Mouse (Mus musculus) left cerebral cortex, adult 8-10 months (tissue): Measurements from ENCODE around the gene Fam135a. TPM values are rescaled to one million over a fixed set of nuclear protein-coding genes. Genes with fewer than 3 reads are reported as not detected.
A peak's percentile ranks its signal among the peaks of the same experiment; 100 is the strongest.
"Not testable (repeated sequence)": the region's sequence is repeated elsewhere in the genome, so short reads cannot be mapped to it uniquely, and the experiment has no call there.

Experiments
- DNase-seq, 2 experiments: peaks; one replicate each; pipeline ENCODE4 v3.0.0; 2022; ENCODE audit warnings: low spot score in 2 of 2
- total RNA-seq, 4 experiments: library from RNA; stranded (reverse); gene quantifications; 2 replicates each; pipeline ENCODE4 v1.2.4; 2022

The Fam135a gene
- total RNA-seq, 4 experiments from 2014 or later = 32.0 to 37.2 (median 32.5) TPM

DNA sequence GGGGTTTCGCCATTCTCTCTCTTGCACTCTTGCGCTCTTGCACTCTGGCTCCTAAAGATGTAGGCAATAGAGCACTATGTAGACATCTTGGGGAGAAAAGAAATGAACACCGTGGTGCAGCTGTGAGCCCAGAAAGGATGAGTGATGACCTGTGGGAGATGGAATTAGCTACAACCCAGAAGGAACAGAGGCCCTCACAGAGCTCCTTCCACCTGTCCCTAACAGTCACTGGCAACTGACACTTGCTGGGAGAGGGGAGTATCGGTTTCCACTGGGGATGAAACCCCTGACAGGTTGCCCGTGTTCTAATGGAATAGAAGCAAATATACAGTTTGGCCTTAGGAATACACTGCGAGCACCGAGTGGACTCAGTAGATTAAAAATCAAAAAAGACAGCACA is 31.3 kb downstream of the Fam135a start:
- no peak for DNase-seq

DNA sequence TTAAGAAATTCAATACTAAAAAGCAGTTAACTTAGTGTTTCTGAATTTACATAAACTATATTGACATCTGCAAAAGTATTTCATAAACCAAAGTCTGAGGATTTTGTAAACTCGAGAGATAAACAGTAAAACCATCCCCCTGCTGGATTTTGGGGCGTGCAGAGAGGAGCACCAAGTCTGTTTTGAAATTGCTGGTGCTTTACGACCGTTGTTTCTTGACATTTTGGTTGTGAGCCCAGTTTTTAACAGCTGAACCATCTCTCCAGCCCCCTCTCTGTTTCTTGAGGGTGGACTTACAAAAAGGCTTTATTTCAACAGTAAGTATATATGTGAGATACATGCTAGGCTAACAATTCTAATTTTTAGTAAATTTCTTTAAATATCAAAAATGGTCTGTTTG is 33.4 kb downstream of the Fam135a start:
- no peak for DNase-seq

DNA sequence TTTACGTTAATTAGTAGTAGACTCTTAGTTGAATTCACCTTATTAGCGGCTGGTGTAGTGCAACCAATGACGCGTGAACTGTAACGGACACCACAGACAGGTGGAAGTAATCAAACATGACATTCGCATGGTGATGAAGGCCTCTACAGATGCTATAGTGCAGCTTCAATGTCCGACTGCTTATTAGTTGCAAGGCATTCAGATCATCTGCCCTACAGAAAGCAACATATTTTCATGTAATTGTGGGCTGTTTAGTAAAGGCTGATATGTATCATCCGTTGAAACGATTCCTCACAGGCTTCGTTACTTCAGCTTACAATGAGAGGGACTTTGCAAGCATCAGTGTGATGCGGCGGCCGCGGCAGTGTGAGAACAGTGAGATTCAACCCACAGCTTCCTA is 44.4 kb downstream of the Fam135a start:
- DNase-seq = no peak

DNA sequence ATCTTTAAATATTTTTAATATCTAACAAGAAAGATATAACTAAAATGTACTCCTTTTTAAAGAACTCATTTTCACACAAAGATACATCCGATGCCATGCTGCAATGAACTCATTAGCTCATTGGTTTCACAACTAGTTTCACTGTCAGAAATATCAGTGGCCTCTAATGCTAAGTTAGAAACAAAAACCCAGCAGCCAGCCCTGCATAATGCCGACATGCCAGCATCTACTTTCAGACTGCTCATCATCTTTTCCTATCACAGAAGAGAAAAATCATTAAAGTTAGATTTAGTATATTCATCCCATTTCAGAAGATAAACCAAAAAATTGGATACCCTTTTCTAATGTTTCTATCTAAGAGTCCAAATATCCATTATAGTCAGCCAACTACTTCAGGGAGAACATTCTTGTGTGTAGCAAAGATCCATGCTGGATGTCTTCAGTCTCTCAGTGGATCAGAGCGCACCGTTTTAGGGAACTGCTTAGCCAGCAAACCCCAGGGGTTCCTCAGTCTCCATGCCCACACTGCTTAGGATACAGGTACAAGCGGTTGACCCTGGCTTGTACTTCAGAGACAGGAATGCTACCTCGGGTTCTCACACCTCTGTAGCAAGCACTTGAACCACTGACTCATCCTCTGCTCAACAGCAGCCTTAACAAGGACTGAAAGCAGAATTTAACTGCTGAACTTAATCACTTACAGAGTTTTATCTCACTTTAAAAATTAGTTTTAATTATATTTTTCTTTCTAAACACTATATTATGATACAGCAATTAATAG is 53.2 kb downstream of the Fam135a start:
- no peak for DNase-seq

DNA sequence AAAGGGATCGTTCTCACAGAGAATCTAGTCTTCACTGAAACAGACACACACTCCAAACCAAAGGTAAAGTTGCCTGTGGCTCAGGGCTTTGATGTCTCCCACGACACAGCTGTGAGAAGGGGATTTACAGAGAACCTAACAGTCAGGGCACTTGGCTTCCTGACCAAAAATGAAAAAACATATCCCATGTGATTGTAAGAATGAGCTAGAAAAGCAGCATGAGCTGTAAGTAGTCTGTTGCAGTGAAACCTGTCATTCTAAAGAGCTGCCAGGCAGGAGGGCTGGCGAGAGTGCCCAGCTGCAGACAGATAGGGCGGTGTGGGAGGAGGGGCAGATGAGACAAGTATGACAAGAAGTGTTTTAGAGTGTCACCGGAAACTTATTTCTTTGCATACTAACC is 54.5 kb downstream of the Fam135a start:
- no peak for DNase-seq

DNA sequence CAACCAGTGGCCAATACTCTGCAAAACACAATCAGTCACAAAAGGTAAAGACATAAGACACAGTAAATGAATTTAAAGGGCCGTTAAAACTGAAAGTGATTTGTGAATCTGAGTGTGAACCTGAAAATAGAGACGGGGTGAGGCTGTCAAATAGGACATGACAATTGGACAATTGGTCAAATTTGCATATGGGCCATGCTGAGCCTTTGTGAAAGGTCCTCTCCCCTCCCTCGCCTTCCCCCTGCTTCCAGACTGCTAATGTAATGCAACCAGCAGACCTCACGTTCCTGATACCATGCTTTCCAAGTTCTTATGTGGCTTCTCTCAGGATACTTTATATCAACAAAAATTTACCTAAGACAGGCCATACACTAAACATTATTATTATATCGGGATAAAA is 57.1 kb downstream of the Fam135a start:
- DNase-seq = no peak

DNA sequence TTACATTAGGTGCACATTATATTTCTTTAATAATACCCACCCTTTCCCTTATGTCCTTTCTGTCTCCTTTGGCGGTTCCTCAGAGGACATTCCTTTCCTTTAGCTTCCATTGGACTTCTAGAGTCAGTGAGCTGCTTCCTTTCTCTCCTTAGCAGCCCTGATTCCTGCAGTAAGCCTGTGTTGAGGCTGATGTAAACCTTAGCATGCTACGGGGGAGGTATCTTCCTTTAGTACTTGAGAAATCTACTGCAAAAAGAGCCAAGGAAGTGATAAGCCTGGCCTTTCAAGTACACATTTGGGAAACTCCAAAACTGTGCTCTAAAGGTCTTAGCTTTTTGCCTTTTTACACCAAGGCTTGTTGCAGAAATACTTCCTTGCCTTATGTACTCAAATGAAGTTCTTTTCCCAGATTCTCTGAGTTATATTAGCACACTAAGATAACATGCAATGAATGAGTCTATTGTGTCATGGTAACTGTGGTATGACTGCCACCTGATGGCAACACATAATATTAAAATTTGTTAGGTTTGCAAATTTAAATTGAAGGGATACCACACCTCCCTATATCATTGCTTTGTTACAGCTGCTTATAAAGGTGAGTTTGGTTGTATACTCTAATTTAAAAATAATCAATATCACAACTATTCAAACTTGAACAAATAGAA is 66.2 kb downstream of the Fam135a start:
- DNase-seq = no peak

DNA sequence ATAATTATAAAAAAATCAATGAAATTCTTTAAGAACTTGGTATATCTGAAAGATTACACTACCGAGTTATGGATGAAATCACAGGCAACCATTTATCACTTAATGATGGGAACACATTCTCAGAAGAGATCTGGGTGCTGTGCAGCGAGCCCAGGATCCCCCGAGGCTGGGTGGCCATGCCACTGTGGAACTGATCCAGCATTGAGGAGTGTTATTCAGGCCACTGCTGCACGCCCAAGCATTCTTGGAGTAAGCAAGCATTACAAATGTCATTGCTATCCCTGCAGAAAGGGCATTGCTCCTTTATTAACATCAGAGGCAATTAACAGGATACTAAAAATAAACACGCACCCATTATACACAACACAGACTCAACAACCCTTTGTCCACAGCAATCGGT is 89.3 kb downstream of the Fam135a start:
- DNase-seq = no peak

DNA sequence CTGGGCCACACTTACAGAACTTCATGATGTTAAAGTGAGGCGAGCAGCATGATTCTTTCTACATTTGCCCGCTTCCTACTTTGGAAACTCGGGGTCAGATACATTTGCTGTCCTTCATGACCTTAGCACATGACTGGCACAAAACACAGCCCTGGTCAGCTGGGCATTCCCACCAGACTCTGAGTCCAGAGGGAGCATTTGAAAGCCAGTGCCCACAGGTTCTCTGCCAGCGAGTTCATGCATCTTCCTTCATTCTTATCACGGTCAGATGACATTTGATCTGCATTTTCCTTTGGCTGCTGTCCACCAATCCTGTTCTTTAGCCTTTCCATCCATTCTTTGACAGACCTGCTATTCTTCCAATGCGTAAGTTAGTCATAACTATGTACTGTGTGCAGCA is 90.1 kb downstream of the Fam135a start:
- no peak for DNase-seq

DNA sequence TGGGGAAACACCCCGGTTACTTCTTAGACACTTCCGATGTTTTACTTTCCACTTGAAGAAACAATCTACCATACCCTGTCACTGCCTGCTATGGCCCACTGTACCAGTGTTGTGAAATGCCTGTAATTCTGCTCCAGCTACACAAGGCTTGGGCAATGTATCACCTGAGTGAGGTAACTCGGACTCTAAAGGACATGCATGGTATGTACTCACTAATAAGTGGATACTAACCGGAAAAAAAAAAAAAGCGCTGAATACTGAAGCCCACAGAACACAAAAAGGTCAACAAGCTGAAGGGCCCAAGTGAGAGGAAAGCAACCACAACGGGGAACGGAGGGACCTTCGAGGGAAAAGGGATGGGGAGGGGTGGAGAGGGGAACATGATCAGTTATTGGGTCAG is 92.5 kb downstream of the Fam135a start:
- DNase-seq = no peak

DNA sequence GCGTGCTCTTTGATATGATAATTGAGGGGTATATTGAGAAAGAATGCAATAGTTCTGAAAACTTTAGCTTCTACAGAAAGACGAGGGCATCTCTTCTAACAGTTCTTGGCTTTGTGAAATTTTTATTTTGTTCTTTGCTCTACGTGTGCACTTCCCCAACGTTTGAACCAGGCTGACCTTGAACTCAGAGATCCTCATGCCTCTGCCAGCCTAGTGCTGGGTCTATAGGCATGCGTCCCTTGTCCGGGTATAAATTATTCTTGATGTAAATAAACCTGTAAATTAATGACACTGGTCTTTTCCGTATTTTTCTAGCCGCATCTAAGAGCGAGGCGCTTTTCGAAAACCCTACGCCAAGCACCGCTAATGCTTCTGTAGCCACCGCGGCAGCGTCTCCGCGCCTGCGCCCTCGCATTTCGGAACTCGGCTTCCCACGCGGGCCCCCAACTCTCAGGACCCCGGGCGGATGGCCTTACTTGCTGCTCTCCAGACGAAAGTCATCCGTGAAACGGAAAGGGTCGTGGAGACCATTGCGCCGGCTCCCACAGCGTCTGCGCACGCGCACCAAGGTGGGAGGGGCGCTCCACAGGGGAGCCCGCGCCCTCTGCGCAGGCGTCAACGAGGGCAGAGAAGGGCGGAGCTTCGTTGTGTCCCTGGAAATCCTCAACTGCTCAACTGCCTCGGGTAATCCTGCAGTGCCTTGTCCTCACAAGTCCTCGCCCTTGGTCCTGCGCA is 94.9 kb downstream of the Fam135a start, which contains the start of gene Sdhaf4:
TSS of gene Sdhaf4 (minus strand) at position 587 of the 735 bp plus-strand sequence.
- peak; percentile 85 to 95 for DNase-seq

DNA sequence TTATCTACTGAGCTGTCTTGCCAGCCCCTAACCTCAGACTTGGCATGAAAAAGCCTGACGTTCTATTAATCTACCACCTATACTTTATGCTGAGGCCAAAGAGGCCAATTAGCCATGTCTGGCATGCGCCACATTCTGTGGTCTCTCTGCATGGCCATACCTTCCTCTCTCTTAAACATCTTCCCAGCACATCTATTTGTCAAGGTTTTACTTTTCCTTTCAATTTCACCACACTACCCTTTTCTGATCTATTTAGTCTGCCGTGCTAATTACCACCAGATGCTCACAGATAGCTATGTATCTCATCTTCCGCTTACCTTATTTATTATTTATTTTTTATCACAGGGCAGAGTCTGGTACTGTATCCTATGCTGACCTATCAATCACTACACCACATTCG is 100.8 kb downstream of the Fam135a start:
- DNase-seq = no peak

DNA sequence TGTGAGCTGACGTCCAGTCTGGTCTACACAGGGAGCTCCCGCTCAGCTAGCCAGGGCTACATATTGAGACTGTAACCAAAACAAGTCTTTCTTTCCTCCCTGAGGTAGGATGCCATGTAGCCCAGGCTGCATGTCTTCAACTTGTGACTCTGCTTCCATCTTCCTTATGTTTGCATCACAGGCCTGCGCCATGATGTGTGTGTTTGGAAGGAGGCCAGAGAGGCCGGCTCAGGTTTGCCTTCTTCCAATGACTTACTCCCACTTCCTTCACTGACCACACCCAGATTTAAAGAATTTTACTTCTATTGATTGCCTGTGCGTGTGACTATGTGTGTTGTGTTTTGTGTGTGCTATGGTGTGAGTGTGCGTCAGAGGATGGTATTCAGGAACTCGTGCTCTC is 101.3 kb downstream of the Fam135a start:
- no peak for DNase-seq

DNA sequence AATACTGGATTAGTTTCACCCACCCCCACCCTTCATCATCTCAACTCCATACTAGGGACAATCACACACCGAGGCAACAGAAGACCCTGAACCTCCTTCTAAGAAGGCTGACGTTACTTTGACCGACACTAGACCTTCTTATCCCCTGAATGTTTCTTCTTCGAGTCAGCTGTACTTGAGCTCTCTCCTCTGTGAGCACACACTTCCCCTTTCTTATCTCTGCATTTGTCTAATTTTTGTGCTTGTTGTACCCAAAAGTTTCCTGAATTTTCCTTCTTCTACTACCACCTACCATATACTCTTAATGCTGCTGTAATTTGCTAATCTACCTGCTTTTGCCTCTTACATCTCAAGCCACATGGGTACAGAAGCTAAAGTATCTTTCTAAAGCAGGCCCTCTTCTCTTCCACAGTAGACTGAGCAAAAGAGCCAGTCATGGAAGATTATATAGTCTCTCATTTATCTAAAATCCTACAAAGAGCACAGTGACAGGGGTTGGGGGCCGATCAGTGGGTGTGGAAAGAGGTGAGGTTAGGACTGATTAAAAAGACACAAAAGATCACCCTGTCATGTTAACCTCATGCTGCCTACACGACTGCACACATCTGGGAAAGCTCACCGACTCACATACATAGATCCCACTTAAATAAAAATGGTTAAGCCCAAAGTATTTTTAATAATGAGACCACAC is 101.9 kb downstream of the Fam135a start:
- DNase-seq = no peak

DNA sequence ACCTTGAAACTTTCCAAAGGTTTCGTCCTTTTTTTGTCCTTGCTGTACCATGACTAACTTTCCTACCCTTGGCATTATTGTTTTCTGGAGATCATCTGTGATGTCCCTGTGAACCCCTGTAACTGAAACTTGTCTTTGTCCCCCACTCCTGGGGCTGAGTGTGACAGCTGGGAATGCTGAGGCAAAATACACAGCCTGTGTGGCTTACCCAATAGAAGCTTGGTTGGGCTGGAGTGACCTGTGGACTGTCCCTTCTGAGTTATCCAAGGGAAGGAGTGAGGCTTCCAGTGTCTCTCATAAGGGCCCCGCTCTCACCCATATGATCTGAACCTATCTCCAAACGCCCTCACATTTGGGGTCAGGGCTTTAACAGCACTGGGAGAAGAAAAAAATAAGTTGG is 102.6 kb downstream of the Fam135a start:
- DNase-seq = no peak

DNA sequence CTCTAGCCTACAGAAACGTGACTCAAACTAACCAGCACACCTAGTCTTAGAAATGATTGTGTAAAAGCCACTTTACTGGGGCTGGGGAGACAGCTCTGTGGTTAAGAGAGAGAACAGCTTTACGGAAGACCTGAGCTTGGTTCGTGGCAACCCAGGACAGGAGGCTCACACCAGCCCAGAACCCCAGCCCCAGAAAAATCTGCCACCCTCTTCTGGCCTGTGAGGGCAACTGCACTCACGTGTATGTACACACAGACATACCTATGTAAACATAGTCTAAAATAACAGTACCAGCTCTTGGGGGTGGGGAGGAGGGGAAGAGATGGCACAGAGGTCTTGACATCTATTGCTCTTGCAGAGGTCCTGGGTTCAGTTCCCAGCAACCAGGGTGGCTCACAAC is 104.7 kb downstream of the Fam135a start:
- no peak for DNase-seq

DNA sequence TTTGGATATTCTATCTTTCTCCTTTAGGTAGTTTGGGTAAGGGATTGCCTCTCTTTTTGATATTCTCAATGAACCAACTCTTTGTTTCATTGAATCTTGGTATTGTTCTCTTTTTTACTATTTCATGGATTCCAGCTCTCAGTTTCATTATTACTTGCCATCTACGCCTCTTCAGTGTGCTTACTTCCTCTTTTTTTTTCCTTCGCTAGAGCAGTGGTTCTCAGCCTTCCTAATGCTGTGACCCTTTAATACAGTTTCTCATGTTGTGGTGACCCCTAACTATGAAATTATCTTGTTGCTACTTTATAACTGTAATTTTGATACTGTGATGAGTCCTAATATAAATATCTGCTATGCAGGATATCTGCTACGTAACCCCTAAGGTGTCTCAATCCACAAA is 117.0 kb downstream of the Fam135a start:
- no peak for DNase-seq

DNA sequence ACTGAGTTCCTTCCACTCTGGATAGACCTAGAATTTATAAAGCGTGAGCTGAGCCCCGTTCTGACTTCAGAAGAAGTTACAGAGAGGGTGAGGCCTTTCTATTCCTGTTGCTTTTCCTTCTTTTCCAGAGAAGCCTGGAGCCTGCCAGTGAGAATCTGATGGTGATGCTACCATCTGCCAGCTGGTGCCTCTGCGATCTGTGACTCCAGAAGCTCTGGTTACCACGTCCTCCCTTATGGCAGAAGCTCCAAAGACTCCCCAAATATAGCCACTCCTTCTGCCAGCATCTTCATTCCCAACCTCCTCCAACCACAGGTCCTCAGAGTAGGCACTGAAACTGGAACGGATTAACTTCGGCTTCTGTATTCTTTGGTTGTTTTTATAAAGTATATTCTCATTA is 121.9 kb downstream of the Fam135a start:
- peak; percentile 18 to 84 for DNase-seq

DNA sequence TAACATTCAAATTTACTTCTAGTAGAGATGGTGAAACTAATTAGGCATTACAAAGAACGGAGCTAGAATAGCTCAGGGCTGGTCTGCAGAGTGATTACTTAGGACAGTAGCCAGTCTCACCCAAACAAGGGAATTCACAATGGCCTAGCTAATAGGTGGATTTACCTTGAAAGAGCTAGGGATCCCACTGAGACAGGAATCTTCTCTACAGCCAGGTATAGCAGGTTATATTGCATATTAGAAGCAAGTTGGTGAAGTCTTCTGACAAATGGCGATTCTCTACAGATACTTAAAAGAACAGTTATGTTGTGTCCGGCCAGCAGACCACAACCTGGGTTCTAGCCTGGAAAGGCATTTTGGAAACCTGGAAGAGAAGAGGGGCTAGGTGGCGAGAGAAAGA is 129.0 kb downstream of the Fam135a start:
- not testable (repeated sequence) for DNase-seq

DNA sequence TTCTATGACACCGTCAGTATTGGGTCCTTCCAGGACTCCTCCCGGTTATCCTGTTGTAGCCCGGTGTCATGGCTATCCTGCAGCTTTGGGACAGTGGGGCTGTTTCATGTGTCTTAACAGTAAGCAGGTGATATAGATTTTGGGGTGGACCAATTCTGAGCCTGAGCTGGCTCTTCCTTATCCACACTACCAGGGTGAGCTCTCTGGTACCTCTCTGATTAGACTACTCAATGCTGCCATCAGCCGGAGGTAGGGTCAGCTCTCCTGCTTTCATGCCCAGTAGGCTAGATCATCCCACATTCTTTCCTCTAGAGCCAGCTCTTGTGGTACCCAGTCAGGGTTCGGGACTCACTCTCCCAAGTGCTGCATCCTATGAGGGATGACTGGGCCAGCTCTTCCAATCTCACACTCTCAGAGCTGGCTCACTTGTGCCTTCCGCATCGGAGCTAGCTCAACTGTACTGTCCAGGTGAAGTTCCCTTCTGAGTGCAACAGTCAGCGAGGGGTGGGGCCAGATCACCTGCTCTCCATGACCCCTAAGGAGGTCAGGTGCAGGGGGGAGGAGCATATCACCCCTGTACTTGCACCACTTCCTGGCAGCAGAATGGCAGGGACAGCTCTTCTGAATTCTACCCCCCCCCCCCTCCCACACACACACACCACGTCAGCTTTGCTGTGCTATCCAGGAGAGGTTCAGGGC is 132.0 kb downstream of the Fam135a start:
- DNase-seq = no peak

DNA sequence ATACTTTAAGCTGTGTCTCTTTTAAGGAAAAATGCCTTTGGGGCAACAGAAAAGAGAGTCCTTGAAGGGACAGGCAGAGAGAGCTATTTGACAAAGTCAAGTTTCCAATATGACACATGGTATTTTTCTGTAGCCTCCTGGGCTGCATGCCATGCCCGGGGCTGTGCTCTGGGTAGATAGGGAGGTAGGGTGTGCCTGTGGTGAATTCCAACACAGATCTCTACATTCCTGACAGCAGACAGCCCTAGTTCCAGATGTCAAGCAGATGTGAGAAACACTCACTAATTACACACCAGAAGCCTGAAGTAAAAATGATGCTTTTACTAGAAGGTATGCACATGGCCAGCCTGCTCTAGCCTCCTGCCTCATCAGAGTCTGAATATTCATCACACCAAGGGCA is 133.9 kb downstream of the Fam135a start:
- no peak for DNase-seq
